ENCODE assay signal across 15 mouse cellular contexts in genomic region chr2:135848169-135848568, GRCm38 (mm10).
"Had no signal": no experiment of that assay in that cellular context is flagged by ENCODE, and none has a peak within 500 bp of the region (broad histone marks: within the 10 kb centered on the region; RNA-seq: fewer than 3 reads in every experiment).

No protein-coding gene starts in this region.

- H3K9me3 ChIP-seq: lung, embryonic 15.5 days; midbrain, embryonic 13.5 days; midbrain, embryonic 15.5 days; neural tube, embryonic 12.5 days; stomach, embryonic 15.5 days had no signal

- H3K36me3 ChIP-seq: lung, embryonic 15.5 days; midbrain, embryonic 13.5 days; midbrain, embryonic 15.5 days; neural tube, embryonic 12.5 days; stomach, embryonic 15.5 days had no signal

- H3K4me3 ChIP-seq: lung, embryonic 15.5 days; megakaryocyte, embryonic 14.5 days; midbrain, embryonic 13.5 days; midbrain, embryonic 15.5 days; neural tube, embryonic 12.5 days; stomach, embryonic 15.5 days had no signal

- H3K4me2 ChIP-seq: lung, embryonic 15.5 days; midbrain, embryonic 11.5 days; midbrain, embryonic 13.5 days; midbrain, embryonic 15.5 days; neural tube, embryonic 12.5 days; stomach, embryonic 15.5 days had no signal

- H3K27ac ChIP-seq: liver, embryonic 14.5 days; lung, embryonic 15.5 days; midbrain, embryonic 13.5 days; midbrain, embryonic 15.5 days; neural tube, embryonic 12.5 days; stomach, embryonic 15.5 days; stomach, postnatal 0 days had no signal

- ATAC-seq: lung, postnatal 0 days; midbrain, embryonic 13.5 days; midbrain, embryonic 15.5 days had no signal

- H3K27me3 ChIP-seq: lung, embryonic 15.5 days; megakaryocyte, embryonic 14.5 days; midbrain, embryonic 13.5 days; midbrain, embryonic 15.5 days; neural tube, embryonic 12.5 days; stomach, embryonic 15.5 days had no signal

- H3K9ac ChIP-seq: liver, embryonic 14.5 days; lung, embryonic 15.5 days; midbrain, embryonic 13.5 days; midbrain, embryonic 15.5 days; neural tube, embryonic 12.5 days; stomach, embryonic 15.5 days had no signal

- H3K4me1 ChIP-seq: lung, embryonic 15.5 days; midbrain, embryonic 13.5 days; midbrain, embryonic 15.5 days; neural tube, embryonic 12.5 days; stomach, embryonic 15.5 days had no signal

- DNase-seq: lung, adult 2 months; lung, postnatal 4 days; right cerebral cortex, postnatal 14 days; thymus, adult 2 months; thymus, postnatal 36 days had no signal
